Mouse (Mus musculus): ENCODE results near the gene Pparg.

Gene Pparg

DNA sequence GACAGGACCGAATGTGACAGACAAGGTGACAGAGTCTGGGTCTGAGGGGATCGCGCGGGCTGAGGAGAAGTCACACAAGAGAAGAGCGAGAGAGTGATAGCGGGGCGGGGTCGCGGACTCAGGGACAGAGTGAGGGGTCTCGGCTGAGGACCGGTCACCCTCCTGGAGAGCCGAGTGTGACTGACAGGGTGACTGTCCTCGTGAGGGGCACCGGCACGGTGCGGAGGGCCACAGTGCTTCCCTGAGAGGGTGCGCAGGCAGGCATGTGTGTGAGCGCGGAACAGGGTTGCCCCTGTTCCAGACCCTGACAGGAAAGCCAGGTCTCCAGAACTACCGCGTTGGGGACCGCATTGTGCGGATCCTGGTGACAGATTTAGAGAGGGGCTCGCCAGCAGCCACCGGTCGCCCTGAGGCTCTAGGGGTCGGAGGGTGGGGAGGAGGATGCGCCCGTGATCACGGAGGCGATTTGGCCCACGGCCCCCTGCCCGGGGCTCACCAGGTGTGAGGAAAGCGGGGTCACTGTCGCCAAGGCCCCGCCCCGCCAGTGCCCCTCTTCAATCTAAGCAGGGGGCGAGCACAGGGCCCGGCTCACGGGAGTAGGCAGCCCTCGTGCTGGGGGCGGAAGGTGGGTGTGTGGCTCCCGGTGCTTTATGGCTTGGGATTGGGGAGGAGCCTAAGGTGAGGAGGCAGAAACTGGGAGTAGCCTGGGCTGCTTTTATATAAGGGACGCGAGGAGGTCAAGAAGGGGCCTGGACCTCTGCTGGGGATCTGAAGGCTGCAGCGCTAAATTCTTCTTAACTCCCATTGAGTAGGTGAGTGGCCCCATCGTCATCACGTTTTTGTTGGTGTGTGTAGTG lies 1.1 kb downstream of the Pparg start:
- DNase-seq (ENCODE audit: low spot score), result no peak

DNA sequence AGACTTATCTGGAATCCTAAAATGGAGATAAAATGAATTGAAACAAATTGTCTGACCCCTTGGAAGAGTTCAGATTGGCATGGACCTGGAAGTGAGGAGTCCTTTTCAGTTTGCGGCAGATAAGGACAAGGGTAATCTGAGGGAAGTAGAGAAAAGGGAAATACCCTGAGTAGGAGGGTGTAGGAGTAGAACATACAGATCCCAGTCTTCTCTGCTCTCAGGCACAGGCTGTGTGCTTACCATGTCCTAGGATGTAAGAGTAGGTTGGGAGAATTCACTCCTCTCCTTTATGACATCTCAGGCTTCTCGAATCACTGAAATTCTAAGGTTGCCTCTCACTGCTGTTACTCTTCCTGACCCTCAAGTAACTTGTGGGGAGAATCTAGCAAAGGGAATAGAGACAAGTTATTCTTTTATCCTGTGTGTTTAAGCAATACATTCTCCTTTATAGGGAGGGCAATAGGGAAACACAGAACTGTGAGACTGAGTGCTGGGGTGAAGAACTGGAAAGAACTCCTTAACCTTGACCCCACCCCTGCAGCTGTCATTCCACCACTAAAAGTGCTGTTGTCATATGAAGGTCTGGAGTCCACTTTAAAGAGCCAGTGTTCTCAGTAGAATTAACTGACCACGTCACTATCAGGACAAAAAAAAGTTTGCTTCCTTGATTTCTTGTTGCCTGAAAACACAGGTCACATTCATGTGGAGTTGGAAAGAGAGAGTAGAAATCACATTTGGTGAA lies 6.3 kb downstream of the Pparg start:
- no peak for DNase-seq (ENCODE audit: low spot score)

DNA sequence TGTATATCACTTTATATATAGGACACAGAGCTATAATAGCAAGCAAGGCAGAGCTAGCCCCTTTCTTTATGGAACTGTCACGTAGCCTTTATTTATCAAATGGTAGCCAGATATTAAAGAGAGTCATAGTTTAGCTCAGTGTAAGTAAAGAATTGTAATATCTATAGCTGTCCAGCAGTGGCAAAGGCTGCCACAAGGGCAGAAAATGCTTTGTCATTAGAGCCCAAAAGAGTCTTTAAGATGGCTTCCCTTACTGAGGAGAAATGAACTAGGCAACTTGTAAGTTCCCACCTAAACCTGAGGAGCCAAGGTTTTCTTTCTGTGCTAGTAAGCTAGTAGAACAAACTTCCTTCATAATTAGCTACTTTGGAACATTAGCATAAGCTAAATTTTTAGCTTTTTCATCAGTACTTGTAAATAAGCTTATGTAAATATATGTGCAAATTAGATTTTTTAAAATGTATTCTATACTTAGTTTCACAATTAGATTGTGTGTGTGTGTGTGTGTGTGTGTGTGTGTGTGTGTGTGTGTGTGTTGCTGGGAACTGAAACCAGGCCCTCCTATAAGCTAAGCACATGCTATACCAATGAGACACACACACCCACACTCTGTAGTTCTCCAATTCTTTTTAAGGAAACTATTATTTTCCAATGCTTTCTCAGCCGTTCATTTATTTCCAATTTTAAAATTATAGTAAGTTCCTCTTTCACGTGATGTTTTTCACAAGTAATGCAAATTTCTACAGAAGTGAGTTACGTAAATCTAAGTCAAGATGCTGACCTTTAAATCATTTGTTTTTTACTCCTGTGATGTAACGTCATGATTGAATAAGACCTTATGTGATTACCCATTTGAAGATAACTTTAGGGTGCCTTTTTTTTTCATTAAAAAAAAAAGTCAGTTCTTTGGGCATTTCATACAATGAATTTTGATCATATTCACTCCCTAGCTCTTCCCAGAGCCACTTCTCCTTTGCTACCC lies 14.4 kb downstream of the Pparg start:
- DNase-seq (ENCODE audit: low spot score), result no peak

DNA sequence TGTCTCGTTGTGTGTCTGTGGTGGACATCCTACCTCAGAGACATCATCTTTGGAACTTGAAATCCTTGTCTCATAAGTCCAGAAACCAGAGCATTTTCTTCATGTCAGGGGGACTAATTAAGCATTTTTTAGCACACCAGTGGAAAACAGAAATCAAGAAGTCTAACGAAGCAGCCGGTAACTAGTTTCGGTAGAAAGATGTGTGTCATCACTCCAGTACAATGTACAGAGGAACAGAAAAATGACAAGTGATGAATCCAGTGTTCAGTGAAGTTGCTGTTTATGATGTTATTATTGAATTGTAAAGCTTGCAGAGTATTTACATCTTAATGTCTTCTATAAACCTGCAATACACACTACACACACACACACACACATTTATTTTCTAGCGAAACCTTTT lies 19.8 kb downstream of the Pparg start:
- DNase-seq (ENCODE audit: low spot score), result no peak

GRCm38 (mm10) chr6:115382712-115383111 lies 22.0 kb downstream of the Pparg start:
- no peak for DNase-seq (ENCODE audit: low spot score)

- no peak for DNase-seq (ENCODE audit: low spot score)
Observed at GRCm38 (mm10) chr6:115389945-115390540, 29.3 kb downstream of the Pparg start.

DNA sequence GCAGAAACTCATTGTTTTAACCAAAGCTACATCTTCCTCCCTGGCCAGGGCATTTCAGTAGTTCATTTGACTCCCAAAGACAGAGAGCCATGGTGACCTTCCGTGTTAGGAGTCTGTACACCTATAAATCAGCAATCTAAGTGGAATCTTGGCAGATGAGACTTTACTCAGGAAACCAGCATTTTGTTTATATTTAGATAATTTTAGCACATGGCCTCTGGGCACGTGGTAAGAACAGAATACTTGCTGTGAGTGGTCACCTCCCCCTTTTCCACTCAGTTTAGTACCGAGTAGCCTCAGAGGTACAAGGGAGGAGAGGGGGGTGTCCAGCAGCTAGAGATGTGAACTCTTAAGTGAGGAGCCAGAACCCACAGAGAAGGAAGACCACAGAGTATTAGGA lies 36.2 kb downstream of the Pparg start:
- no peak for DNase-seq (ENCODE audit: low spot score)

DNA sequence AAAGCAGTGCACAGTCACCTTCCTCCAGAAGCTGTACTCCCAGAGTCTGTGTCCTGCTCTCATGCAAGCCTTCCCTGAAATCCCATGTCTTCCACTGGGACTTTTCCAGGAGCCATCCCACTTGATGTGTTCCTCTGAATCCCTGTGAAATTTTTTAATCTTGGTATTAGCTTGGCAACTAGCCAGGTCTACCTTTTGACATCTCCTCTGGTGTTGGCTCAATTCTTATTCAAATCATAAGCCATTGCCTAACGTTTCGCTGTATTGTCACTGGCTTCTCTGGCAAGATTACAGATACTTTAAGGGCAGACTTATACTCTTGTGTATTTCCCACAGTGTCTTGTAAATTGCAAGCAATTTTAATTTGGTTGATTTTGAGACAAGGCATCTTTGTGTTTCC lies 43.6 kb downstream of the Pparg start:
- DNase-seq (ENCODE audit: low spot score), result no peak

GRCm38 (mm10) chr6:115411477-115411876 lies 50.7 kb downstream of the Pparg start:
- no peak for DNase-seq (ENCODE audit: low spot score)

DNA sequence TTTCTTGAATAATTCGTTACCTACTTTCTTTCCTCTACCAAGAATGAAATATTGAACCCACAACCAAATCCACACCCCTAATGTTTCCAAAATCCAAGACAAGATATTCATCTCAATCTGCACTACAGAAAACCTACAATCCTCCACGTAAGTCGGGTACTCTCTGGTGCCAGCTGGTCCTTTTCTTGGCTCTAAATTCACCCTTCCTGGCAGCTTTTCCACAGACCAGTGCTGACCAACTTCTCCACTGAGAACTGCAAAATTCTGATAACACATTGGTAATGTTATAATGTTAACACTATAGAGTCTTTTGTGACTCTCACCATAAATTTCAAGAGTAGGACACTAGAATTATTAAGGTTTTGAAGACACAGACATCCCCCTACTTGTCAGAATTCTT lies 57.4 kb downstream of the Pparg start:
- DNase-seq (ENCODE audit: low spot score), result no peak

DNA sequence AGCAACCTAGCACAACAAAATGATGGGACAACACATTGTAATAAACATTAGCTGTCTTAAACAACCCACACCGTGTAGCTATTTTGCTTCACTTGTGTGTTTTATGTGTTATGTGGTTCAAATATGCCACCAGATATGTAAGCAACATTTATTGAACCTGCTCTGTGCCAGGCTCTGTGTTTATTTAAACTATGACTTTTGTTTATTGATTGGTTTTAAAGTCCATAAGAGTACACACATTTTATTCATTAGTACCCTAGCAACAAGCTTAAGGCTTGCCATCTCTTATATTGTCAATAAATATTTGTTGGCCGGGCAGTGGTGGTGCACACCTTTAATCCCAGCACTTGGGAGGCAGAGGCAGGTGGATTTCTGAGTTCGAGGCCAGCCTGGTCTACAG lies 58.2 kb downstream of the Pparg start:
- no peak for DNase-seq (ENCODE audit: low spot score)

- no peak for DNase-seq (ENCODE audit: low spot score)
Observed at GRCm38 (mm10) chr6:115420963-115421362, 60.2 kb downstream of the Pparg start.

DNA sequence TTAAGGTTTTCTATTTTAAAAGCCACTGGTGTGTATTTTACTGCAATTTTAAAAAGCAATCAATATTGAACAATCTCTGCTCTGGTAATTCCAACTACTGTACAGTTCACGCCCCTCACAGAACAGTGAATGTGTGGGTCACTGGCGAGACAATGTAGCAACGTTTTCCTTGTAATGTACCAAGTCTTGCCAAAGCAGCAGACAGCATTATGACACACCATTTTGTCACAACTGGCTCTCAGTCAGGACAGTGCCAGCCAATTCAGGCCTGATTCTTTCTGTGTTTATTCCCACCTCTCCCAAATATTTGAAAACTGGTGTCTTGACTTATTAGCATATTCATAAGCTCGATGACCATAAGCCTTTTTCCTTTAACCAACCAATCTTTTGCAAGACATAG lies 60.9 kb downstream of the Pparg start:
- no peak for DNase-seq (ENCODE audit: low spot score)

DNA sequence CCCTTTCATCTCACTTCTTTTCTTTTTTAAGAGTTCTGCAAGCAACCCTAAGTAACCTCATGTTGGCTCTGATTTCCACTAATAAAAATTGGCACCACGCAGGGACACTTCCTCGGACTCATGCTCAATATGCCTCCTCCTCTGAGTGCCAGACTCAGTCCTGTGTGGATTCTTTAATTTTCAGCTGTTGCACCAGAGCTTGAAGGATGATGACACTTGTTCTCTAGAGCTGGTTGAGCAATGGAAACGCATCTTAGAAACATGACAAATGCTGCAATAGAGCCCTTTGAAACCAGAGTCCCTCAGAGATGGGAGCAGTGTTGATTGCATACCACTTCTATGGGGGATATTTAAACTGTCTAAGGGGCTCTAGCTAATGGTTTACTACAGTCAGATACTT lies 63.7 kb downstream of the Pparg start:
- DNase-seq (ENCODE audit: low spot score), result no peak

DNA sequence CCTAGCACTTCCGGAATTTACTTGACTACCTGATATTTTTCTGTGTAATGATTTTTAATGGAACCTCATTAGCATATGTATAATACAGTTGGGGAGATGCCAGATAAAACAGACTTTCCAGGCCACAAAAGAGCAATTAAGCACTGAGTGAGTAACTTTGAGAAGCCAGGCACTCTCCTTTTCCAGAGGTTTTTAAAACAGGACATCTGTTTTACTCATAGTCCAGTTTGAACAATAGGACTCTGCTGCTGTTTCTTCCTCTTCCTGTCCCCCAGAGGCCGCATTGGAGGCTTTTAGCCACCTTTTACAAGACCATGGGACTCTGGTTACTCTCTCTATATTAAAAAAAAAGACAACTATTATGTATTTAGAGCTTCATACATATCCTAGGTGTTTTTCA lies 72.0 kb downstream of the Pparg start:
- DNase-seq (ENCODE audit: low spot score), result no peak

DNA sequence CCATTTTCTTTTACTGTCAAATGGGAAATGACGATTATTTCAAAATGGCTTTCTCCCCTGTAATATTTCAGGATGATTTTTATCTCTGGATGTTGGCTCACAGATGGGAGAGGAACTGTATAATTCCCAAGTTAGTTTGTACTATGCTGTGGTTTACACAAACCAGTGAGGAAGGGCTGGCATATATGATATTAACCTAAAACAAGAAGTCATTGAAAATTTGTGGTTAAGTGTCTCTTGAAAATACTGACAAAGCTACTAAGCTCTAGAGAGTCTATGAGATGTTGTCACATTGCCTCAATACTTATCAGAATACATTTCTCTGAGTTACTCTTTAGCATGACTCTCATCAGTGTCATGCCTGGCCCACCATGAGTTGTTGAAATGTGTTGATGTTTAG lies 73.3 kb downstream of the Pparg start:
- DNase-seq (ENCODE audit: low spot score), result no peak

DNA sequence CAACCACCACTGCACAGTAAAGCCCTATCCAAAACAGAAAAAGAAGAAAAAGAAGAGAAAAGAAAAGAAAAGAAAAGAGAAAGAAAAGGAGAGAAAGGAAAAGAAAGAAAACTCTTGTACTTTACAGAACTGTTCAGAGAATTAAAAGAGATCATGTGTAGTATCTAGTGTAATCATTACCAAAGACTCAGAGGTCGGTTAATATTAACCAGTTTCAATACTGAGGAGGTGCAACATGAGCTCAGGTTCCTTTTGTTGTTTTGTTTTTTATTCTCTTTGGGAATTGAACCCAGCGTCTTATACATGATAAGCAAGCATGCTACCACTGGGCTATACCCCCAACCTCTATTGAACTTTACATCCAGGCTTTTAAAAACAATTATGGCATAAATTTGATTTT lies 74.1 kb downstream of the Pparg start:
- no peak for DNase-seq (ENCODE audit: low spot score)

GRCm38 (mm10) chr6:115440231-115441006 lies 79.7 kb downstream of the Pparg start:
- DNase-seq (ENCODE audit: low spot score), result no peak

GRCm38 (mm10) chr6:115452501-115452900 lies 91.8 kb downstream of the Pparg start:
- DNase-seq (ENCODE audit: low spot score), result no peak

DNA sequence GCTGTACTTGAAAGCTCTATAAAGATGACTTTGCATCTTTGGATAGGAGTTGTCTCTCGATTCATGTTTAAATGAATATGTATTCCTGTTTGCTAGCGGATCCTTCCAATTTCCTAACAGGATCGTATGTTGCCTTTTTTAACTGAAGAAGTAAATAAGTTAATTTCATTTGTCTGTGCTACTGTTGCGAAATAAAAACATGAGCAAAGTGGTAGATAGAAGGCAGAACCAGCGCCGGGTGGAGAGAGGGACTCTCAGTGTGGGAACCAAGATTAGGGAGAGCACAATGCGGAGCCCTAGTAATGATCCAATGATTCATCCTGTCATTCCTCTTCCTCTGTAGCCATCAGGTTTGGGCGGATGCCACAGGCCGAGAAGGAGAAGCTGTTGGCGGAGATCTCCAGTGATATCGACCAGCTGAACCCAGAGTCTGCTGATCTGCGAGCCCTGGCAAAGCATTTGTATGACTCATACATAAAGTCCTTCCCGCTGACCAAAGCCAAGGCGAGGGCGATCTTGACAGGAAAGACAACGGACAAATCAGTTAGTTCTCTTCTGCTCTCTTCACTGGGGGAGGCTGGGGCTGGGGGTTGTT lies 102.1 kb downstream of the Pparg start:
- no peak for DNase-seq (ENCODE audit: low spot score)

- DNase-seq (ENCODE audit: low spot score), result no peak
Observed at GRCm38 (mm10) chr6:115463338-115463737, 102.6 kb downstream of the Pparg start.
